Mouse (Mus musculus): ENCODE data around the gene Ptprc. TPM values are rescaled to one million over a fixed set of nuclear protein-coding genes. Genes with fewer than 3 reads are reported as not detected.

The Ptprc gene
- polyA plus RNA-seq, 1 experiment from 2014 or later = 3.3 TPM

DNA sequence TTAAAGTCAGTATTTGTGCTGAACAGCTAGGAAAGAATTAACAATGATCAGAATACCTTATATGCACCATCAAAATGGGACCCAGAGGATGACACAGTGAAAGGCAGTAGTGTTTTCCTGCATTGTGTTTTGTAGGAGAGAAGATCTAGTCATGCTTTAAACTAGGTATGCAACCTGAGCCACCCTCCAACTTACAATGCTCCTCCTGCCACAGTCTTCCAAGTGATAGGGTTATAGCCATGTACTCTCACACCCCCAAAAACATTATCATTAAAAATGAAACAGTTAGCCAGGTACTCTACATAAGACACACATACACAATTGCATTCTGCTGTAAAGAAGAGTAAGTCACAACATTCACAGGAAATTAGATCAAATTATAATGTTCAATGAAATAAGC lies 40.4 kb downstream of the Ptprc start:
- H3K4me2 ChIP-seq (replicated peaks; ENCODE audit: low read depth) = no peak overlapping the region
- H3K27me3 ChIP-seq (replicated peaks; ENCODE audit: control insufficient read depth, insufficient read depth, low read length) = no peaks in the 10 kb centered on the region
- TF ChIP-seq CTCF (IDR thresholded peaks at IDR 0.05; ENCODE audit: low read depth) = no peak
- H3K4me3 ChIP-seq (ENCODE audit: low read depth, low read length) = no peak overlapping the region
- H3K27ac ChIP-seq (ENCODE audit: low read depth, low read length) = no peak overlapping the region
- H3K9ac ChIP-seq (ENCODE audit: low read depth, low read length) = no peak overlapping the region
- no peaks in the 10 kb centered on the region for H3K36me3 ChIP-seq (ENCODE audit: control insufficient read depth, insufficient read depth)
- H3K4me1 ChIP-seq (replicated peaks; ENCODE audit: control insufficient read depth, insufficient read depth, low read length) = no peaks in the 10 kb centered on the region
- no peaks in the 10 kb centered on the region for H3K9me3 ChIP-seq (ENCODE audit: control insufficient read depth)
- no peak for ATAC-seq

DNA sequence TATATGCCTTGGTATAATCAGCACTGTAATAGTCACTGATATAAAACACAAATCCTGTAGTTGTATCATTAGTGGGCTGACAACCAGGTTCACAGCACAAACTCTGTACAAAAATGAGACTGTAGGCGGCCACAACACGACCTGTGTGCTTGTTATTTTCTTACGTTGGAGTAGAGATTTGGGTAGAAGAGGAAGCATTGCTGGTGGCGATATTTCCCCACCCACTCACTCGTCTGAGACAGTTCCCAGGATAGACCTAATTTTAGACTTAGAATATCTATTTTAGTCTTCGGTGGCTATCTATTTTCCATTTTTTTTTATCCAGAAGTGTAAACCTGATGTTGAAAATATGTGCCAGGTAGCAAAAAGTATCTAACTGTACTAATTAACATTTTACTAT lies 41.2 kb downstream of the Ptprc start:
- no peaks in the 10 kb centered on the region for H3K9me3 ChIP-seq (ENCODE audit: control insufficient read depth)
- H3K27me3 ChIP-seq (replicated peaks; ENCODE audit: control insufficient read depth, insufficient read depth, low read length) = no peaks in the 10 kb centered on the region
- H3K4me1 ChIP-seq (replicated peaks; ENCODE audit: control insufficient read depth, insufficient read depth, low read length) = no peaks in the 10 kb centered on the region
- no peak for TF ChIP-seq CTCF (IDR thresholded peaks at IDR 0.05; ENCODE audit: low read depth)
- H3K9ac ChIP-seq (ENCODE audit: low read depth, low read length) = no peak overlapping the region
- no peak overlapping the region for H3K4me3 ChIP-seq (ENCODE audit: low read depth, low read length)
- H3K36me3 ChIP-seq (ENCODE audit: control insufficient read depth, insufficient read depth) = no peaks in the 10 kb centered on the region
- H3K27ac ChIP-seq (ENCODE audit: low read depth, low read length) = no peak overlapping the region
- 79% methylated on average over 6 of the region's 6 CpGs for WGBS
- H3K4me2 ChIP-seq (replicated peaks; ENCODE audit: low read depth) = no peak overlapping the region
- no peak for ATAC-seq

DNA sequence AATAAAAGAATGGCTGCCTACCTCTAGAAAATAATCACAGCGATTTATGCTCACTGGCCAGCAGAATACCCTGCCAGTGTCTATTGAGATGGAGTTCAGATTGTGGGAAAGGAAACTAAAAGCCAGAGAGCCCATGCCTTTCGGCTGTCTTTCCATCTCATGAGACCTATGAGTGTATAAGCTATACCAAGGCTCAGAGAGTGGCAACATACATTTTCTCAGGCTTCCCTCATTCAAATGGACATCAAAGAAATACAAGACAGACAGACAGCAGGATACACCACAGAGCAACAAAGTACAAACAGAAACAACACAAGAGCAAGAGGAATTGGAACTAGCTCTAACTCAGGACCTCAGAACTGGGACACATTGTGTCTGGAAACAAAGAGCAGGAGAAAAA lies 43.8 kb downstream of the Ptprc start:
- ATAC-seq = no peak
- no peaks in the 10 kb centered on the region for H3K27me3 ChIP-seq (replicated peaks; ENCODE audit: control insufficient read depth, insufficient read depth, low read length)
- no peaks in the 10 kb centered on the region for H3K9me3 ChIP-seq (ENCODE audit: control insufficient read depth)
- H3K9ac ChIP-seq (ENCODE audit: low read depth, low read length) = no peak overlapping the region
- no peaks in the 10 kb centered on the region for H3K36me3 ChIP-seq (ENCODE audit: control insufficient read depth, insufficient read depth)
- H3K27ac ChIP-seq (ENCODE audit: low read depth, low read length) = no peak overlapping the region
- H3K4me2 ChIP-seq (replicated peaks; ENCODE audit: low read depth) = no peak overlapping the region
- H3K4me1 ChIP-seq (replicated peaks; ENCODE audit: control insufficient read depth, insufficient read depth, low read length) = no peaks in the 10 kb centered on the region
- H3K4me3 ChIP-seq (ENCODE audit: low read depth, low read length) = no peak overlapping the region
- no peak for TF ChIP-seq CTCF (IDR thresholded peaks at IDR 0.05; ENCODE audit: low read depth)
- 78% methylated on average over 2 of the region's 2 CpGs for WGBS

DNA sequence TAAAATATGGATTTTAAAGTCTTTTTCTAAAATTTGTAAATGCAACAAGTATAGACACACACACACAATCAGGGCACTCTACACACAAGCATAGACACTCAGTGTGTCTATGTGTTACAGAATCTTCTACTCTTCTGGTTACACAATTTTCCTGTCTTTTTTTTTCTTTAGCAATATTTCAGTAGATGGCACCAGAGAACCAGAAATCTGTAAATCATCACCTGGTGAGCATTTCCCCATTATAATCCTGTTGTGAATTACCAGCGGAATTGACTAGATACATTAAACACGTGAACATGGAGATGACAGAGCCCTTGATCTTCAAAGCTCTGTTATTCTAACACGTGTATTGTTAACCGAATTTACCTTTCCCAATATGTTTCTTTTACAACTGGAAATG lies 45.4 kb downstream of the Ptprc start:
- 53% methylated on average over 4 of the region's 4 CpGs for WGBS
- ATAC-seq = no peak
- H3K9me3 ChIP-seq (ENCODE audit: control insufficient read depth) = no peaks in the 10 kb centered on the region
- H3K4me1 ChIP-seq (replicated peaks; ENCODE audit: control insufficient read depth, insufficient read depth, low read length) = no peaks in the 10 kb centered on the region
- no peak overlapping the region for H3K27ac ChIP-seq (ENCODE audit: low read depth, low read length)
- H3K4me2 ChIP-seq (replicated peaks; ENCODE audit: low read depth) = no peak overlapping the region
- H3K4me3 ChIP-seq (ENCODE audit: low read depth, low read length) = no peak overlapping the region
- no peaks in the 10 kb centered on the region for H3K27me3 ChIP-seq (replicated peaks; ENCODE audit: control insufficient read depth, insufficient read depth, low read length)
- TF ChIP-seq CTCF (IDR thresholded peaks at IDR 0.05; ENCODE audit: low read depth) = peak; percentile 32; the same call in 1 of the 2 replicates
- no peaks in the 10 kb centered on the region for H3K36me3 ChIP-seq (ENCODE audit: control insufficient read depth, insufficient read depth)
- H3K9ac ChIP-seq (ENCODE audit: low read depth, low read length) = no peak overlapping the region

DNA sequence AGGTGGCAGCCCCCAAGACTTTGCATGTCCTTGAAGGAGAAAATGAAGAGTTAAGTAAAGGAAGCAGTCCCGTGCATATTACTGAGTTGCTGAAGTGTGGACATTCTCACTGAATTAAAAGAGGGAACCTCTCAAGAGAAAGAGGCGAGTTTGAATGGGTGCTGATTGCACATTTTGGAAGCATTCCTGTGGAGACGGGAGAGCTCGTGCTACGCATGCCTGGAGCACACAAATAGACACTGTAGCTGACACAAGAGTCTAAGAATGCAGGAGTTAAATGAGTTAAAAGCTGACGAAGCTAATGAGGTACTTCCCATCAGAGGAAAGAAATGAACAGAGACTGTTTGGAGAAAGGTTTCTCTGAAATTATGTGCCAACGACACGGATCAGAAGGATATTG lies 48.7 kb downstream of the Ptprc start:
- Histone ChIP-seq H3K36me3 (ENCODE audit: control insufficient read depth, insufficient read depth) (no peaks in the 10 kb centered on the region), H3K4me2 (replicated peaks; ENCODE audit: low read depth) (no peak overlapping the region), H3K9me3 (ENCODE audit: control insufficient read depth) (no peaks in the 10 kb centered on the region), H3K27ac (ENCODE audit: low read depth, low read length) (no peak overlapping the region), H3K27me3 (replicated peaks; ENCODE audit: control insufficient read depth, insufficient read depth, low read length) (no peaks in the 10 kb centered on the region), H3K4me1 (replicated peaks; ENCODE audit: control insufficient read depth, insufficient read depth, low read length) (no peaks in the 10 kb centered on the region), H3K9ac (ENCODE audit: low read depth, low read length) (no peak overlapping the region), H3K4me3 (ENCODE audit: low read depth, low read length) (no peak overlapping the region)
- no peak for TF ChIP-seq CTCF (IDR thresholded peaks at IDR 0.05; ENCODE audit: low read depth)
- no peak for ATAC-seq
- 74% methylated on average over 8 of the region's 8 CpGs for WGBS

DNA sequence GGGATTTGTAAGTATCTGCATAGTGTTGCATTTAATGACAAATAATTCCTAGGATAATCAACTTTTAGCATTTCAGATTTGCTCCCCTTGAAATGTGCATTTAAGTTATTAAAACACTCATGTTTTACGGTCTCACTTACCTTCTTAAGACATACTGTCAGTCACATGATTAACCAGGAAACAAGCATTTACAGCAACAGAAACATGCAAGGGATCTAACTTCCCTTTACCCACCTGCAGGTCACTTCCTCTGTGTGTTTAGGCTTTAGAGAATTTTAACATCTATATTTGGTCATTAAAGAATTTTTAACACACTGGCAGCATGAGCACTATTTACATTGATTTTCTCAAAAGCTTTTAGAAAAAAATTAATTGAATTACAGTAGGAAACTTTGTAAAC lies 50.2 kb downstream of the Ptprc start:
- WGBS = 67% methylated on average over 1 of the region's 1 CpGs
- Histone ChIP-seq H3K4me1 (replicated peaks; ENCODE audit: control insufficient read depth, insufficient read depth, low read length) (no peaks in the 10 kb centered on the region), H3K9ac (ENCODE audit: low read depth, low read length) (no peak overlapping the region), H3K36me3 (ENCODE audit: control insufficient read depth, insufficient read depth) (no peaks in the 10 kb centered on the region), H3K9me3 (ENCODE audit: control insufficient read depth) (no peaks in the 10 kb centered on the region), H3K27me3 (replicated peaks; ENCODE audit: control insufficient read depth, insufficient read depth, low read length) (no peaks in the 10 kb centered on the region), H3K4me2 (replicated peaks; ENCODE audit: low read depth) (no peak overlapping the region), H3K4me3 (ENCODE audit: low read depth, low read length) (no peak overlapping the region), H3K27ac (ENCODE audit: low read depth, low read length) (no peak overlapping the region)
- ATAC-seq = no peak
- TF ChIP-seq CTCF (IDR thresholded peaks at IDR 0.05; ENCODE audit: low read depth) = no peak

DNA sequence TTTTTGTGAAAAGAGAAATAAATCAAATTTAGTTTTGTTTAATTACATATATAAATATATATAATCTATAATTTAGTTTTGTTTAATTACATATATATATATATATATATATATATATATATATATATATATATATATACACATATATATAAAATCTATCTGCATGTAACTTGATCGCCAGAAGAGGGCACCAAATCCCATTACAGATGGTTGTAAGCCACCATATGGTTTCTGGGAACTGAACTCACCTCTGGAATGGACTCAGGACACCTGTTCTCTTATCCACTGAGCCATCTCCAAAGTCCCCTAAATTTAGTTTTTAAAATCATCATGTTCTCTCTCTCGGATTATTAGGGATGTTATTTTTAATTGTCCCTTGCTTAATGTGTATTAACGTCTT lies 51.6 kb downstream of the Ptprc start:
- WGBS = 41% methylated on average over 3 of the region's 3 CpGs
- no peaks in the 10 kb centered on the region for H3K4me1 ChIP-seq (replicated peaks; ENCODE audit: control insufficient read depth, insufficient read depth, low read length)
- TF ChIP-seq CTCF (IDR thresholded peaks at IDR 0.05; ENCODE audit: low read depth) = peak; percentile 45
- no peaks in the 10 kb centered on the region for H3K36me3 ChIP-seq (ENCODE audit: control insufficient read depth, insufficient read depth)
- H3K9me3 ChIP-seq (ENCODE audit: control insufficient read depth) = no peaks in the 10 kb centered on the region
- H3K27ac ChIP-seq (ENCODE audit: low read depth, low read length) = no peak overlapping the region
- H3K4me3 ChIP-seq (ENCODE audit: low read depth, low read length) = no peak overlapping the region
- no peak overlapping the region for H3K4me2 ChIP-seq (replicated peaks; ENCODE audit: low read depth)
- no peaks in the 10 kb centered on the region for H3K27me3 ChIP-seq (replicated peaks; ENCODE audit: control insufficient read depth, insufficient read depth, low read length)
- no peak for ATAC-seq
- no peak overlapping the region for H3K9ac ChIP-seq (ENCODE audit: low read depth, low read length)

Measured in intestine, postnatal 0 days (tissue).